Mouse (Mus musculus) megakaryocyte progenitor cell, adult 5-6 weeks (primary cell): ENCODE data around the gene Serf1. TPM values are rescaled to one million over a fixed set of nuclear protein-coding genes. Genes with fewer than 3 reads are reported as not detected.
"Not testable (repeated sequence)": the region's sequence is repeated elsewhere in the genome, so short reads cannot be mapped to it uniquely, and the experiment has no call there.

ENCODE experiments used
- ATAC-seq: replicated peaks from 2 replicates; pipeline ENCODE4 v1.8.0; 2016; ENCODE audit warnings: mild to moderate bottlenecking, moderate TSS enrichment, inconsistent platforms; ENCODE audit not compliant: poor library complexity
- total RNA-seq, 2 experiments: library from RNA; stranded (forward) in 1 of 2; stranded (reverse) in 1 of 2; fragments of 157-497, 149-512 nt in 1 of 2; fragments of 200-1000 nt in 1 of 2; gene quantifications; 2 replicates each; pipeline versions ENCODE4 v1.2.3 to v1.2.4; 2015 to 2017

The Serf1 gene
- total RNA-seq (2015) = 47.5 and 53.5 TPM in 2 replicates
- 36.8 and 58.3 TPM in 2 replicates for total RNA-seq (2017)

DNA sequence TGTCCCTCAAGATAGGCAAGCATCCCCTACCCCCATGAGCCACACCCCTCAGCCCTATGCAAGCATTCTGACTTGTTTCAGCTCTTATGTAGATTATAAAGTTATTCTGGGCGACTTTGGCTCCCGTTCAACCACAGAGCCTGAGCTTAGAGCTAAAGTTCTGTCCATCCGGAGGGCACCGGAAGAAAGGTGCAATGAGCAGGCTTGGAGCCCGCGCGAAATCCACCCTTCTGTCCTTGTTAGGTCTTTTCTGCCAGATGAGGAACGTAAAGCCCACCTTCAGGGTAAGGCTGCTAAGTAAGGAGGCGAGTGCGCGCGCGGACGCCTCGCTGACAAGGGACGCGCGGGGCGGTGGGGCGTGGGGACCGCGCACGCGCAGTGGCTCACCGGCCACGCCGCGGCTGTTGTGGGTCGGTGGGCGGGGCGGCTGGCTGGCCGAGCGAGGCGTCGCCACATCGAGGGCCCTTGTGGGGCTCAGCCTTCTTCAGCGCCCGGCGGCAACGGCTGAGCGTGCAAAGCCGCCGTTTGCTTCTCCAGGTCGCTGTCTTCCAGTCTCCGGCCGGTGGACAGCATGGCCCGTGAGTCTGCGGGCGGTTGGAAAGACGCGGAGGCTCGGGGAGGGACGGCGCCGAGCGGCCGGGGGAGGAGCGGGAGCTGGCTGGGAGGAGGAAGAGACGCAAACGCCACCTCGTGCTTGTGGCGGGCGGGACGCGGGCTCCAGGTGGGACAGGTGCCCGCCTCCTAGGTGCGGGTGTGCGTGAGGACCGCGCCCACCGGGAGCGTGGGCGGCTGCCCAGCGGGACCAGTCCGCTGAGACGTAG, at the start of gene Serf1:
TSS of gene Serf1 (plus strand) at position 361 of the 821 bp plus-strand sequence.
- peak; percentile 53 for ATAC-seq

DNA sequence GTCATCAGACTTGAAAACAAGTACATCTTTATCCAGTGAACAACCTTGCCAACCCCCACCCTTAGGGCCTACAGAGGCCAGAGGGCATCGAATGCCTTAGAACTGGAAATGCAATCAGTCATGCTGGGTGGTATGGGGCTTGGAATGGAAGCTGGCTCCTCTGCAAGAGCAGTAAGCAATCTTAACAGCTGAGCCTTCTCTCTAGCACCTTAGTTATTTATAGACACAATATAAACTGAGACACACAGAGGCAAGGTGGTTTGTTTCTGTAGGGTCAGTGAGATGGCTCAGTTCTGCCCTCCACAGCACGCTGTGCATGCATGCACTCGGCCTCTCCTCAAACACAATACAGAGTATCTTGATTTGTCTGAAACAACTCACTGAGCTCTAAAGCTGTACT, 43.9 kb upstream of the Serf1 start:
- no peak for ATAC-seq

DNA sequence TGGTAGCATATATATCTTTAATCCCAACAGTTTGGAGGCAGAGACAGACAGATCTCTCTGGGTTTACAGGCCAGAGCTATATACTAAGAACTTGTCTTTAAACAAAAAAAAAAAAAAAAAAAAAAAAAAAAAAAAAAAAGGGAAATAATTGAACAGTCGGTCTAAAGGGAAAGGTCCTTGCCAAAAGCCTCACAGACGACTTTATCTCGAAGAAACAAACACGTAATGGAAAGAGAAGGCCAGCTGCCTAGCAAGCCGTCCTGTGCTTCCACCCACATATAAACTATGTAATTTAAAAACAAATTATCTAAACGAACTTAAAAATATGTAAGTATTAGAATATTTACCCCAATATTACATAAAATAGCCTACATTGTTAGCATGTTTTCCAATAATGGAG, 40.0 kb upstream of the Serf1 start:
- no peak for ATAC-seq

DNA sequence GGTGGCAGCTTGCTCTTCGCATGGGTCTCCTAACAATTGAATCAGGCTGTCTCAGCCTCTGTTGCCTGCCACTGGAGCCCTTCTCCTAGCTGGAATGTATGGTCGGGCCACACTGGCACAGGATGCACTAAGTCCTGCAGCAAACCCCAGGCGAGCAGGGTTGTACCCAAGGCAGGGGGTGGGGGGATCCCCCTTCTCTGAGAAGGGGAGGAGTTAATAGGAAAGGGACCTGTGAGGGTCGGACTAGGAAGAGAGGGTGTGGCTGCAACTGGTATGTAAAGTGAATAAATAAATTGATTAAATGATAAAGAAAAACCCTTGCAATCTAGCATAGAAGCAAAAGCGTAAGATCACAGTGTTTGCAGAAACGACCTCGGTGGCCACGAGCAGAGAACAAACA, 36.3 kb upstream of the Serf1 start:
- no peak for ATAC-seq

DNA sequence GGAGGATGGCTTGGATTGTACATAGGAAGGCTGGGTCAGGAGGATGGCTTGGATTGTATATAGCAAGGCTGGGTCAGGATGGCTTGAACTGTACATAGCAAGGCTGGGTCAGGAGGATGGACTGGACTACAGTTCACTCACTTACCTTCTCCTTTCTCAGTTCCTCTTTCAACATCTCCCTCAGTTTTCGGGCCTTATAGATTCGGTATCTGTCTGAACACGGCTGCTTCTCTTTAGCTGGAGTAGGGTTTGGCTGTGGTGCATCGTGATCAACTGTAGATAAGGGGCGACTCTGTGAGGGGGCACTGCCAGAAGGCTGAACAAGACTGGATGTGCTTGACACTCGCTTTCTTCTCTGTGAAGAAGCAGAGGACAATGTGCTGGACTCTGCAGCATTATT, 9.0 kb upstream of the Serf1 start:
- ATAC-seq = peak; percentile 12; the same call in 1 of the 2 replicates

DNA sequence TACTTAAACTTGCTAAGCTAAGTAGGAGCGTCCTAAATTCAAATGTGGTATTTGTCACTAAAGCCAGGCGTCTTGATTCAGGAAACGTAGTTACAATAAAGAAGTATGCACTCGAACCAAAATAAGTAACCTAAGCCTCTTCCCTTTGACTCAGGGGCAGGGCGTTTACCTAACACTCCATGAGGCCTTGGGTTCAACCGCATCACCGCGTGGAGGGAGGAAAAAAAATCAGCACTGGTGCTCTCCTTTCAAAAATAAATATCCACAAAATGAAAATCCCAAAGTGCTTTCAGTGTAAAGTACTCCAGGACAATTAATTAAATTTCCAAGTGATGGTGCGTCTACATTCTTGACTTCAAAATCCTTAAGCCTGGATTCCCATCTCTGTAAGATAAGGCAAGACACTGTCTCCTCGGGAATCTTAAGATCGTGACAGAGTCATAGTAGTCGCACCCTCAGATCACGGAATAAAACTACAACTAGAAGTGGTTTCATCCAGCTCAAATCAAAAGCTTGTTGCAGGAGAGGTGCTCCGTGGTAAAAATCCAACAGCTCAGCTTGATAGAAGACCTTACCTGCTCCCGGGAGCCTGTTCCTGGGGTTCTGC, 4.7 kb upstream of the Serf1 start:
- 0 out of 2 replicates have a peak, but pooled peaks have one; percentile 0 for ATAC-seq

DNA sequence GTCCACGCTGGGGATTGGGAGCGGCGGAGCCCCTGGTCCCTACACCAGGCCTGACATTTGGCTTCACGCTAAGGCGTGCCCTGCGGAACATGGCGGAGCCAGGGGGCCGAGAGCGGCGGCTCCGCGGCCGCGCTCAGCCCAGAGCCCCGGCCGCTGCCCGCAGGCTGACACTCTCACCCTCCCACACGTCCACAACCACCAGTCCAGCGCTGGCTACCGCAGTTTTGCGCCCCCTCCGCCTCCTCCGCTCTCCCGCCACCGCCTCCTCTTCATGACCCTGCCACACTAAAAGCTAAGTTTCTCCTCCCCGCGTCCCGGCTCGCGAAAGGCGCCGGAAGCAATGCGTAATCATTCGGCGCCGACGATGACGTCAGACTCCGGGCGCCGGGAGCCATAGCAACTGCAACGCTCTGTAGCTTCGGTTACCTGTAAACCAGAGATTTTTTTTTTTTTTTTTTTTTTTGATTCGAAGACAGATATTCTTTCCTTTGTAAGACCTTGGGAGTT, 4.0 kb upstream of the Serf1 start, which contains the start of gene Bdp1:
TSS of gene Bdp1 (minus strand) at position 323 of the 507 bp plus-strand sequence.
- peak; percentile 81 for ATAC-seq

DNA sequence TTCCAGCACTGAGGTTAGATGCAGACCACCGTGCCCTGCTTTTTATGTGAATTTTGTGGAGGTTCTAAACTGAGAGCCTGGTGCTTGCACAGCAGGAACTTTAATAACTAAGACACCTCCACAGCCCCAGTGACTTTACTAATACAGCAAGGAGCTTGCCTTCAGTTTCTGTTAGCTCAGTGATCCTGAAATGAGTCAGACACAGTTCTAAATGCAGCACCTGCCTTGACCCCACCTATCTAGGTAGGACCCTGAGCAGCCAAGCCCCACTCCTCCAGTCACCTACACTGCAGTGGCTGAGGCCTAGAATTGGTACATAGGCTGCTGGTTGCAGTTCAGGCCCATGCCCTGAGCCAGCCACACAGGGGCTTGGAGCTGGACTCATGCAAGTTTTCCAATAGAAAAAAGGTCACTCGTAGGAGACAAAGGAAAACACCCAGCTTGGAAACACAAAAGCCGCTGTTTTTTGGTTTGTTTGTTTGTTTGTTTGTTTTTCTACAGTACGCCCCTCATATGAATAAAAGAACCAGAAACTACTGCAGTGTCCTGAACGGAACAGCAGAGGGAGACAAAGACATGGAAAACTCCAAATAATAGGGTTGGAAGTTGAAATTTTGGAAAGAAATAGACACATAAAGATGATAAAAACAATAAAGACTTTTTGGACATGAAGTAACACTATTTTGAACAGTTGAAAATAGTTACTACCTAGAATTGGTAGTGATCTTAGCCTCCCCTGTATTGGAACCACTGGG, 4.6 kb downstream of the Serf1 start:
- 0 out of 2 replicates have a peak, but pooled peaks have one; percentile 38 for ATAC-seq

DNA sequence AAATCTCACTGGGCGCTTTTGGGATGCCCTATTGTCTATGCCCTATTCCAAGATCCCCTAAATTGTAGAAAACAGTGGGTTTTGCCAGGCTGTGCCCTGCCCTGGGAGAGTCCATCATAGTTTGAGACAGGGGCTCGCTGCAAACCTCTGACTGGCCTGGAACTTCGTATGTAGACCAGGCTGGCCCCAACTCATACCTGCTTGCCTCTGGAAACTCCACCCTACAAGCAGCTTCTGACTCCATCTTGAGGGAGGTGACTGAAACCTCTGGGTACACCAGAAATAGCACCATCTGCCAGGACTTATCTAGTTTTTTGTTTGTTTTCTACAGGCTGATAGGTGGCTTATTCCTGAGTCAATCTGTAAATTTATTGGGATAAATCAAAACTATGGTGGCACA, 16.2 kb downstream of the Serf1 start:
- no peak for ATAC-seq

DNA sequence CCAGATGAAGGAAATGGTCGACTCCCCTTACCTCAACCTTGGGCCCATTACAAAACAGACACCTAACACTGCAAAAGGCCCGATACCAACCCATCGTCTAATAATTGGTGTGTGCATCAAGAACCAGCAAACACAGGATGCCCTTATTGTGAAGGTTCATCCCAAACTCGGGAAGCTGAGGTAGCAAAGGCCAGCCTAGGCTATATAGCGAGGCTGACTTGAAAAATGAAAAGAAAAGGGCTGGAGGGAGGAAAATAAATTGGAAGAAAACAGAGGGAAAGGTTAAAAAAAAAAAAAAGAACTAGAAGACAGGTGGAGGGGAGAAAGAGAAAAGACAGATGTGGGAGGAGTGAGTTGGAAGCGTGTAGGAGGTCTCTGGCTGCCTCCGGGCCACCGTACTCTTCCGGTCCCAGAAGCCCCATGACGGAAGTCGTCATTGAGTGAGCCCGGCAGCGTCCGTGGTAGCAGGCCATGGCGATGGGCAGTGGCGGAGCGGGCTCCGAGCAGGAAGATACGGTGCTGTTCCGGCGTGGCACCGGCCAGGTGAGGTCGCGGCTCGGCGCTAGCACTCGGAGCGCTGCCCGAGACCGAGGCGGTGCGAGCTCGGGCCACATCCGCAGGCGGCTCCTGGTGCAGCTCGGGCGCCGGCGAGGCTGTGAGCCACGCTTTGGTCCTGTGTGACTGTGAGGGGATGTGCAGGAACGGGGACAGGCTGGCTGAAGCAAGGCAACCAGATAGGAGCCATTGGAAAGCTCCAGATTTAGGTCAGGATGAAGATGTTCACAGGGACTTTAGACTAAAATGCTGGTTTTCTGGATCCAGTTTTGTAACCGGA, 16.8 kb downstream of the Serf1 start, which contains the start of gene Smn1:
TSS of gene Smn1 (plus strand) at position 430 of the 835 bp plus-strand sequence.
- peak; percentile 100 for ATAC-seq

DNA sequence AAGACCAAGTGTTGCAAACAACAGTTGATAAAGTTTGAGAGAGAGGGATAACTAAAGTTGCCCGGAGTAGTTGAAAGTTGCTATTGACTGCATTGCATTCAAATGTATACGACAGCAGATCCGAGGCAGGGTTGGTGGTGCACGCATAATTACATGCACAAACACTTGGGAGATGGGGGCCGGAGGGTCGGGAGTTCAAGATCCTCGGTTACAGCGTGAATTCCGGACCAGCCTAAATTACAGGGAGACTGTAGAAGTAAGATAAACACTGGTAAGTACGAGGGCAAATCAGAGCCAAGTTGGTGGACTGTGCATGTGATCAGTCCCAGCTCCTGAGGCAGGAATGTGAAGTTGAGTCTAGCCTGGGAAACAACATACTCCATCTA, 17.4 kb downstream of the Serf1 start:
- ATAC-seq = 0 out of 2 replicates have a peak, but pooled peaks have one; percentile 1

DNA sequence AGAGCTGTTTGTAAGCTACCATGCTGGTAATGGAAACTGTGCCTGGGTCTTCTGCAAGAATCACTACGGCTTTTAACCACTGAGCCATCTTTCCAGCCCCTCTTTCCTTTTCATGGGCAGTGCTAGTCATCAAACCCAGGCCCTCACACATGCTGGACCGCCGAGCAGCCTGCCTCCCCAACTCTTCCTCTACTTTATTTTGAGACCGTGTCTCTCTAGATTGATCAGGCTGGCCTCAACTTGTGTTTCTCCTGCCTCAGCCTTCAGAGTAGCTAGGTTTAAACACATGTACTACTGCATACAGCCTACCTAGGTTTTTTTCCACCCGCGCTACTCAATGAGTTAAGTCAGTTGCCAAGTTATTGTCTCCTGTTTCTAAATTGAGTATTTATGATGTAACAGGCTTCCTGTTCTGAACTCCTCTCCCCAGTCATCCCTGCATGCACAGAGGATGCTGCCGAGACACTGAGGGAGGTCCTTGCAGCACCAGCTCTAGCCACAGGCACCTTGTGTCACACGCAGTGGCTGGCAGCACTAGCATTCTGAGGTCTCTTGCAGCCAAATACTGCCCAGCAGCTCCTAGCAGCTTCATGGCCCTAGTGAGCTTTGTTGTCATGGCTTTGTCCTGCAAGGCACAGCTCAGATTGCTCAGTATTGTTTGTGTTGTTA, 34.0 kb downstream of the Serf1 start:
- peak; percentile 93 for ATAC-seq

DNA sequence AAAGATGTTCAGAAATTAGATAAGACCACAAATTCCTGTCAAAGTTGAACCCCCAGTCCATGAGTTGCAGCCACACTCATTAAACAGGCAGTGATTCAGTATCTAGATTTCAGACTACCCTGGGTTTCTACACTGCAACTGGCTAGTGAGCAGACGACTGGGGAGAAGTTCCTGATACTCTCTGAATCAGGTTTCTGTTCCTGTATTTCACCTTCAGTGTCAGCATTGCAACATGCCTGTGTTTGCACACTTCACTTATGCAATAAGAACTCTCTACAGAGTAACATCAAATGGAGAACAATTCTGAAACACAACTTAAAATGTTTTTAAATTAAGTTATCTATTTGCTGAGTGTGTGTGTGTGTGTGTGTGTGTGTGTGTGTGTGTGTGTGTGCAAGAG, 44.8 kb downstream of the Serf1 start:
- peak; percentile 98 for ATAC-seq

DNA sequence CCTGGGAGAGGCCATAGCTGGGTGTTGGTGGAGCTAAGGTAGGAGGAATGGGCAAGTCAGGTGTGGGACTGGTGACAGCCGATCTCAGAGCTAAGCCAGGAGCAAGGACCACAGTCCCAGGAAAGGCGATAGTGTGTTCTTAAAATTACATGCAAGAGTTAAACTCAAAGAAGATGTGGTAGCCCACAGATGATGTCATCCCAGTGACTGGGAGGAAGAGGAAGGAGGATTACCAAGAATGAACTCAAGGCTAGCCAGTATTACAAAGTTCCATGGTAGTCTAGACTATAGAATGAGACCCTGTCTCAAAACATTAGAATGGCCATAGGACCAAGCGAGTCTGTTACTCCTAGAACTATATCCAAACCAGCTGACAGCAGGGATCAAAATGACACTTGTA, 48.8 kb downstream of the Serf1 start:
- no peak; the same call in 1 of the 2 replicates for ATAC-seq

DNA sequence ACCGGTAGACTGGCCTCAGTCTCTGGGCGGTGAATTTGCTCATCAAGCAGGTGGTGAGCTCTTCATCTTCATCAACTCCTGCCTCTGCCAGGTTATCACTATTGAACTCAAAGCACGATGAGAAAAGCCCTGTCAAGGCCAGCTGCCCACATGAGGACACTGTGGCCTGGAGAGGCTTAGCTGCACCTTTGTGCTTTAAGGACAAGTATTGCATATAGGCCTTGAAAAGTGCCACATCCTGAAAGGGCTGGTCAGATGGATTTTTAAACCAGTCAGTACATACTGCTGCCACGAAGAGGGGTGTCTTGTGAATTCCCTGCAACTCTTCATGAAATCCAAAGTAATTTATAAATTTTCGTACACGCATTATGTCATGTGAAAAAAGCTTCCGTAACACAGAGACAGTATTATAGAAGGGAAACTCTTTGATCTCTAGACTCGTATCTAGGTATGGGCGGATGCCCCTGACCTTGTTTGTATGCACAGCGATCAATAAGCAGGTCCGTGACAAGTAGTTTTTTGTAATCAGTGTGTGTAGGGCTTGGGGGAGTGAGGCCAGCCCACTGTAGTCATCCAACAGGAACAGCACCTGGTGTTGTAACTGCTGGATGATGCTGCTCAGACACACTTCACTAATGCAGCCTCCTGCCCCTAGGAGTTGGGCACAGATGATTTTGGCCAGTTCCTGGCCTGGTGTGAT, 53.5 kb downstream of the Serf1 start:
- not testable (repeated sequence) for ATAC-seq

DNA sequence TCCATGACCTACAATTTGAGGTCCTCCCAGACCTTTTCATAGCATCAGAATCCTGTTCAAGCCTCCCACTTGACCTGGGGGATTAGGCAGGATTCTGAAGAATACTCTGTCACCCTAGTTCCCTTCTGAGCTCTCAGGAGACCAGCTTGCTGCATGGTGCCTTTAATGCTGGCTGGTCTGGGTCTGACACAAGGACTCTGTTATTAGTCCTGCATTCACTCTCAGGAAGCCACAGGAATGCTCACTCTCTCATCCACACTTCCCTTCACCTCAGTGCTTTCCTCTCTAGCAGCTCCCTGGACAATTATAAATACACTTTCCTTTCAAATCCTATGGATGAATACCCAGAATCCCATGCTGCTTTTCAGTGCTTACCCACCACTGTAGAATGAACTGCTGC, 54.7 kb downstream of the Serf1 start:
- ATAC-seq = not testable (repeated sequence)
